Mouse (Mus musculus) limb, embryonic 15.5 days (tissue): ENCODE measurements at regions not wholly inside any gene's neighbourhood (a gene's known extent, or its start where the extent isn't known, plus 50 kb on each side); places are given as distances from the start of the nearest gene placed in this dataset.

Experiments
- ATAC-seq: fragments of 200-750 bp; cut with Nextera tagmentation; 2 replicates; pipeline ENCODE4 v1.8.0; 2017; ENCODE audit warnings: low read depth, moderate TSS enrichment; ENCODE audit not compliant: insufficient number of reproducible peaks, low FRiP score, low TSS enrichment
- H3K27ac ChIP-seq: fragments of 300-500 bp; sonication (generic); 2 replicates; pipeline ENCODE4 v1.5.1; 2015; ENCODE audit warnings: moderate library complexity, mild to moderate bottlenecking, inconsistent platforms
- H3K27me3 ChIP-seq: fragments of 300-500 bp; sonication (generic); 2 replicates; pipeline ENCODE4 v1.6.1; 2015; ENCODE audit warnings: inconsistent platforms
- H3K36me3 ChIP-seq: fragments of 300-500 bp; sonication (generic); 2 replicates; pipeline ENCODE4 v1.6.1; 2015; ENCODE audit warnings: inconsistent platforms
- H3K4me1 ChIP-seq: fragments of 300-500 bp; sonication (generic); 2 replicates; pipeline ENCODE4 v1.6.1; 2015; ENCODE audit warnings: inconsistent platforms
- H3K4me2 ChIP-seq: fragments of 300-500 bp; sonication (generic); 2 replicates; pipeline ENCODE4 v1.6.1; 2015; ENCODE audit warnings: mild to moderate bottlenecking, inconsistent platforms
- H3K4me3 ChIP-seq: fragments of 300-500 bp; sonication (generic); 2 replicates; pipeline ENCODE4 v1.5.1; 2015; ENCODE audit warnings: mild to moderate bottlenecking, inconsistent platforms
- H3K9ac ChIP-seq: fragments of 300-500 bp; sonication (generic); 2 replicates; pipeline ENCODE4 v1.6.1; 2015; ENCODE audit warnings: inconsistent platforms
- H3K9me3 ChIP-seq: fragments of 300-500 bp; sonication (generic); 2 replicates; pipeline ENCODE4 v1.6.1; 2016; ENCODE audit warnings: inconsistent platforms
- WGBS: fragments of 180-500 bp; shearing (Covaris S2); methylation state at CpG from one replicate; pipeline ENCODE4 v1.1.7; 2015; 5-methylcytosine and 5-hydroxymethylcytosine counted together

- Histone ChIP-seq H3K4me1 (0 out of 2 replicates have a peak, but pooled peaks cover 3% of the 10 kb centered on the region), H3K9me3 (no peaks in the 10 kb centered on the region), H3K4me3 (no peak overlapping the region), H3K27ac (no peak overlapping the region), H3K9ac (no peak overlapping the region), H3K27me3 (no peaks in the 10 kb centered on the region), H3K4me2 (no peak overlapping the region), H3K36me3 (no peaks in the 10 kb centered on the region)
- no peak for ATAC-seq
- WGBS, result 65% methylated on average over 2 of the region's 2 CpGs
Observed at GRCm38 (mm10) chr4:83102893-83103292, 50.8 kb upstream of the Frem1 start.

GRCm38 (mm10) chr4:83102022-83102421, 49.9 kb upstream of the Frem1 start:
- Histone ChIP-seq H3K9ac (no peak overlapping the region), H3K4me3 (no peak overlapping the region), H3K4me2 (no peak overlapping the region), H3K4me1 (0 out of 2 replicates have a peak, but pooled peaks cover 3% of the 10 kb centered on the region), H3K9me3 (no peaks in the 10 kb centered on the region), H3K27me3 (no peaks in the 10 kb centered on the region), H3K27ac (no peak overlapping the region), H3K36me3 (no peaks in the 10 kb centered on the region)
- ATAC-seq, result no peak
- 69% methylated on average over 3 of the region's 3 CpGs for WGBS
